In the genomic region with DNA sequence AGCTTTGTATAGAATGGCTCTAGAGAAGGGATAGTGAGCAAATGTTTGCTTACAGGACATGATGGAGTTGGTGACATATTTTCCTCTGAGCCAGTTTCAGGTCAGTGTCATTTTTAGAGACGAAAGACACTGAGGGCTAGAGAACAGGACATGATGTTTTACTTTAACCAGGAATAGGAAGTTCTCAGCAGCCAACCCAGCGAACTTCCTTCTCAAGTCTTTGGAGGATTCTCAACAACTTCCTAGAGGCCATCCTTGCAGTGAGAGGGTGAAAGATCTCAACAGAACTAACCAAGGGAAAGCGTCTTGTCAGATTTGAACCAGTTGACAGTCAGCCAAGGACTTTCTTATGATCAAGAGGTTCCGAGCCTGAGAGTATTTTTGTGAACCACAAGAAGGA, we compare ENCODE assay signal across 15 mouse cellular contexts.
"Had no signal": no experiment of that assay in that cellular context is flagged by ENCODE, and none has a peak within 500 bp of the region (broad histone marks: within the 10 kb centered on the region; RNA-seq: fewer than 3 reads in every experiment).

No protein-coding gene starts in this region.

- H3K27me3 ChIP-seq: lung, embryonic 15.5 days; midbrain, embryonic 13.5 days; midbrain, embryonic 15.5 days; neural tube, embryonic 12.5 days; stomach, embryonic 15.5 days had no signal

- H3K27ac ChIP-seq: lung, embryonic 15.5 days; macrophage; midbrain, embryonic 13.5 days; midbrain, embryonic 15.5 days; neural tube, embryonic 12.5 days; stomach, embryonic 15.5 days; stomach, postnatal 0 days had no signal

- H3K4me1 ChIP-seq: lung, embryonic 15.5 days; midbrain, embryonic 15.5 days; neural tube, embryonic 12.5 days; stomach, embryonic 15.5 days had no signal

- ATAC-seq: lung, postnatal 0 days; midbrain, embryonic 13.5 days; midbrain, embryonic 15.5 days had no signal

- H3K9me3 ChIP-seq: lung, embryonic 15.5 days; midbrain, embryonic 13.5 days; midbrain, embryonic 15.5 days; neural tube, embryonic 12.5 days; stomach, embryonic 15.5 days had no signal

- H3K9ac ChIP-seq: lung, embryonic 15.5 days; midbrain, embryonic 13.5 days; midbrain, embryonic 15.5 days; neural tube, embryonic 12.5 days; stomach, embryonic 15.5 days had no signal

- H3K36me3 ChIP-seq: lung, embryonic 15.5 days; midbrain, embryonic 13.5 days; midbrain, embryonic 15.5 days; neural tube, embryonic 12.5 days; stomach, embryonic 15.5 days had no signal

- DNase-seq: lung, adult 2 months; lung, postnatal 14 days; lung, postnatal 36 days; right cerebral cortex, postnatal 14 days; thymus, adult 2 months; thymus, postnatal 25 days; thymus, postnatal 4 days had no signal

- H3K4me3 ChIP-seq: lung, embryonic 15.5 days; midbrain, embryonic 13.5 days; midbrain, embryonic 15.5 days; neural tube, embryonic 12.5 days; stomach, embryonic 15.5 days had no signal
